Mouse (Mus musculus) testis, postnatal 10 days (tissue): ENCODE measurements around the gene Lman2.

ENCODE experiments used
- DNase-seq: peaks from one replicate; pipeline ENCODE4 v3.0.0; 2021; ENCODE audit warnings: low spot score

Lman2 gene

GRCm38 (mm10) chr13:55327169-55327568 is 35.4 kb downstream of the Lman2 start:
- DNase-seq, result no peak

DNA sequence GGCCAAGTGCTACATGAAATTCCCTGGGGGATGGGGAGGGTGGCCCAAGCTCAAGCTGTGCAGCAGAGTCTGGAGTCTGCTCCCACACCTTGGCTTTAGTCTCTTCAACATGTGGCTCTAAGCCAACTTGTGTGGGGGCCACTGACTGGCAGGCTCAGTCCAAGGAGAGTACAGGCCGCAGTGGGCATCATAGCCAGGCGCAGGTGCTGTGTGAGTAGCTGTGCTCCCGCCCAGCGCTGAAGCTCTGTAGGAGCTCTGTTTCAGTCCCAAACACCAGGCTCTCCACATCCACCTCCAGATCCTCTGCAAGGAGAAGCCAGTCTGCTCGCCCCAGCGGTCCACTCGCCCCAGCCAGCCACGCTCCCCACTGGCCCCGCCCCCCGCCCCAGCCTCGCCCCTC is 37.0 kb downstream of the Lman2 start:
- DNase-seq, result peak; percentile 47

DNA sequence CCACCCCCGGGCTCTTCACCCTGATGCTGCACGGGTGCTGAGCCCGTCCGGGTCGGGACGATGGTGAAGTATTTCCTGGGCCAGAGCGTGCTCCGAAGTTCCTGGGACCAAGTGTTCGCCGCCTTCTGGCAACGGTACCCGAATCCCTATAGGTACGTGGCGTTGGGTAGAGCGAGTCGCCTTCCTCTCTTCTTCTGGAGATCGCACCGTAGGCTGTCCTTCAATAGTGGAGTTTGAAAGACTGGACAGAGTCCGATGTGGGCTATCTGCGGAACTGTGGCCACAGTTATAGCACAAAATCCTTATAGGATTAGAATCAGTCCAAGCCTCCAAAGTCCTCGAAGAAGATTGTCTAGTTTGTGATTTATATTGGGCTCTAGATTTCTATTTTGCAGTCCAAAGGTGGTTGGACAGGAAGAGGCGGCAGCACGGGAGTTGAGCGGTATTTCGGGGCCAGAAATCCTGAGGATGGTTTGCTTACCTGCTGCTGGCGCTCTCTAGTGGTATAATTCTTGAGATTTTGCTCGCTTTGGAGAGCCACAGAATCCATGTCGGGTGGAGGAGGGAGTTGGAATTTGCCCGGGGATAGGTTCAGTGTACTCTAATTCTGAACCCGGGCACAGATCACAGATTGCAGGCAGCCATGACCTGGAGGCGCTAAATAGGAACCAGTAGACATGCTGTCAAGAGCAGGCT is 40.3 kb downstream of the Lman2 start:
- DNase-seq, result no peak

- DNase-seq, result peak; percentile 92
Measured at GRCm38 (mm10) chr13:55321434-55322129, 41.0 kb downstream of the Lman2 start, which contains the start of gene Rab24. Gene Rab24 (minus strand): TSS chr13:55321946.

DNA sequence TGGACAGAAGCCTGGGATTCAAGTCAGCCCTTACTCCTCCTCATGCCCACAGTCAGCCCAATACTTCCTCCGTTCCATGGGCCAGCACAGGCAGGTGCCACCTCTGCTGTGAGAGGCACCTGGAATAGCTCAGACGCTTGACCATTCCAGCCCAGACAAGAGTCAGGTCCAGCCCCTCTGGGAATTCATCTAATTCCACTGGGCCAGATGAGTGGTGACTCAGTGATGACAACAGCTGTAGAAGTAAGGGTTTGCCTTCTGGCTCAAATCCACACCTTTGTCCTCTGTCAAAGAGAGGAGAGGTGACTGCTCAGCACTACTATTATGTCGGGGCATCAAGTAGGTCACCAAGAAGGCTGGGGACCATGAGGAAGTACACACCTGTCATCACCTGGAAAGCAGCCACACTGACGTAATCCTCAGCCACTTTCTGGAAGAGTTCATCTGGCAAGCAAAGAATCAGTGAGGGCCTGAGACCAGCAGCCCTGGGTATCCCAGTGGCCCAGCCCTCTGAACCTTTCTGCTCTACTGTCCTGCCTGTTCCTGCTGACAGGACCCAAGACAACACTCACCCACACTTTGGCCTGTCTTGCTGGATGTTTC is 42.6 kb downstream of the Lman2 start, which contains the start of gene Prelid1:
Gene Prelid1 (plus strand): TSS at position 570 of the 603 bp plus-strand sequence.
- DNase-seq, result peak; percentile 41

DNA sequence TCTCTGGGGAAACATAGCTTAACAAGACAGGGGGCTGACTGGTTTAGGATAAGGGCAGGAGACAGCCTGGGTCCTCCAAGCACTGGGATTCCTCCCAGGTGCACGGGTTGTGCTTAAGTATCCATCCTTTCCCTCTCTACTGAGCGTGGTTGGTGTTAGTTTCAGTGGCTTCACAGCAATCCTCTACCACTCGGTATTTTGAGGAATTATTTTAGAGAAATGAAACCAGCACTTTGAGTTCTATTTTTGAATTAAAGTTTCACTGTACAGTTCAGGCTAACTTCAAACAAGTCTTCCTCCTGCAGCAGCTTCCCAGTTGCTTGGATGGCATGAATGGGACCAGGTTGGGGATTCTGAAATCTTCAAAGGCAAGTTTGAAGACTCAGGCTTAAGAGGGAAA is 44.2 kb downstream of the Lman2 start:
- no peak for DNase-seq

GRCm38 (mm10) chr13:55314891-55315412 is 47.6 kb downstream of the Lman2 start:
- no peak for DNase-seq

- no peak for DNase-seq
Measured at GRCm38 (mm10) chr13:55313051-55313450, 49.5 kb downstream of the Lman2 start.

GRCm38 (mm10) chr13:55312028-55312630 is 50.5 kb downstream of the Lman2 start:
- no peak for DNase-seq

GRCm38 (mm10) chr13:55300913-55301312 is 61.7 kb downstream of the Lman2 start:
- no peak for DNase-seq

DNA sequence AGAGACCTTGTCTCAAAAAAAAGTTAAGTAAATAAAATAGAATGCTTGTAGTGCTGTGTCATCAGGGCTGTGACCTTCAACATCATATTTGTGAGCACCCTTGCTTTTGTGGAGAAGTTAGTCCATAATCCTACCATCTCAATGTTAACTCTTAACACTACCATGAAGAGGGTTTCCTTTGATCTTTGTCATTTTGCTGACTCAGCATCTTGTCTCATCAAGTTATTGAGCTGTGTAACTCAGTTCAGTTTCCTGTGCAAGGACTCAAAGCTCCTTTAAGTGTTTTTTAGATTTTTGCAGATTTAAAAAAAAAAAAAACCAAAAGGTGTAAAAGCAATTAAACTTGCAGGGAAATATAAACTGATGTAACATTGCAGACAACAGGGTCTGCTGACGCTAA is 65.8 kb downstream of the Lman2 start:
- DNase-seq, result no peak
